In the genomic region with DNA sequence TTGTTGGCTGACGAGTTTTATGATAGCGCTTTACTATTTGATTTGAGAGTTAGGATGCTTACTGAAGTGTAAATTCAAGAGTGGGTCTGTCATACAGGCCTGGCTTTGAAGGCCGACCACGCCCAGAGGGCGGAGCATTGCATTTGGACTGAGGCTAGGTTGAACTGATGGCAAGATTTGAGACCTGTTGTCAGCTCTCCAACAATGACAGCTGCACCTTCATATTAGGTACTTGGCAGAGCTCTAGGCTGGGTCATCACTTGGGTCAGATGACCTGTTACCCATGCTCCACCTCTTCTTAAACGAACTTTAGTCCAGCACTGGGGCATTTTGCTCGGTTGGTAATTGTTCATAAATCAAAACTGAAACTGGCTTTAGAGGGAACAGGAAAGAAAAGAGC, we compare ENCODE assay signal across 19 mouse cellular contexts.
DNase-seq lines count a peak whose midpoint lies in the region; ATAC-seq and TF ChIP-seq lines count a peak whose summit lies in the region.
"Had no signal": no experiment of that assay in that cellular context is flagged by ENCODE, and none has a peak within 500 bp of the region (broad histone marks: within the 10 kb centered on the region; RNA-seq: fewer than 3 reads in every experiment).

No protein-coding gene starts in this region.

- ATAC-seq in neural tube, embryonic 15.5 days (ENCODE audit: low FRiP score), result no peak
- ATAC-seq: activated CD4-positive, CD25-positive, alpha-beta regulatory T cell, adult 4 months; forebrain, embryonic 14.5 days had no signal

- 86% methylated on average over 7 of the region's 7 CpGs for WGBS in neural tube, embryonic 15.5 days

- H3K36me3 ChIP-seq in neural tube, embryonic 15.5 days, result no peaks in the 10 kb centered on the region
- H3K36me3 ChIP-seq: embryonic facial prominence, embryonic 10.5 days; embryonic facial prominence, embryonic 12.5 days; forebrain, embryonic 10.5 days; forebrain, embryonic 12.5 days had no signal

- no peaks in the 10 kb centered on the region for H3K27me3 ChIP-seq in neural tube, embryonic 15.5 days (replicated peaks)
- H3K27me3 ChIP-seq: embryonic facial prominence, embryonic 12.5 days; forebrain, embryonic 12.5 days had no signal

- H3K9ac ChIP-seq in neural tube, embryonic 15.5 days (replicated peaks), result no peak overlapping the region
- H3K9ac ChIP-seq: embryonic facial prominence, embryonic 12.5 days; forebrain, embryonic 12.5 days had no signal

- intact Hi-C loops in left cerebral cortex, postnatal 4 days (cut with DNase I), result no loop called here

- no peak overlapping the region for H3K4me2 ChIP-seq in neural tube, embryonic 15.5 days
- H3K4me2 ChIP-seq: embryonic facial prominence, embryonic 12.5 days; forebrain, embryonic 12.5 days had no signal

- peaks cover 3% of the 10 kb centered on the region; the same call in 1 of the 2 replicates for H3K4me1 ChIP-seq in embryonic fibroblast, embryonic 13.5 days (ENCODE audit: control insufficient read depth, insufficient read depth, low read length)
- H3K4me1 ChIP-seq in neural tube, embryonic 15.5 days, result no peaks in the 10 kb centered on the region
- H3K4me1 ChIP-seq: embryonic facial prominence, embryonic 10.5 days; embryonic facial prominence, embryonic 12.5 days; forebrain, embryonic 10.5 days had no signal

- TF ChIP-seq CTCF in embryonic fibroblast, embryonic 13.5 days (IDR thresholded peaks at IDR 0.05; ENCODE audit: borderline replicate concordance, insufficient read depth, low read length), result no peak

- H3K4me3 ChIP-seq in embryonic fibroblast, embryonic 13.5 days (ENCODE audit: insufficient read depth, low read length), result no peak overlapping the region
- no peak overlapping the region for H3K4me3 ChIP-seq in neural tube, embryonic 15.5 days (replicated peaks)
- H3K4me3 ChIP-seq: embryonic facial prominence, embryonic 10.5 days; embryonic facial prominence, embryonic 12.5 days; erythroblast, embryonic 14.5 days; forebrain, embryonic 10.5 days; forebrain, embryonic 12.5 days had no signal

- H3K9me3 ChIP-seq in neural tube, embryonic 15.5 days (replicated peaks), result no peaks in the 10 kb centered on the region
- H3K9me3 ChIP-seq: embryonic facial prominence, embryonic 10.5 days; embryonic facial prominence, embryonic 12.5 days; forebrain, embryonic 10.5 days; forebrain, embryonic 12.5 days had no signal

- no peak for TF ChIP-seq POLR2A in embryonic fibroblast, embryonic 13.5 days (IDR thresholded peaks at IDR 0.05; ENCODE audit: low read depth, low read length)

- H3K27ac ChIP-seq in embryonic fibroblast, embryonic 13.5 days (ENCODE audit: insufficient read depth, low read length), result 0 out of 2 replicates have a peak overlapping the region, but pooled peaks have one; percentile 2
- no peak overlapping the region for H3K27ac ChIP-seq in neural tube, embryonic 15.5 days (replicated peaks)
- H3K27ac ChIP-seq: embryonic facial prominence, embryonic 10.5 days; embryonic facial prominence, embryonic 12.5 days; forebrain, embryonic 10.5 days; forebrain, embryonic 12.5 days had no signal

- peak; percentile 37 to 50 for DNase-seq in cerebellum, postnatal 14 days
- no peak for DNase-seq in cerebellum, adult 9-10 months
- DNase-seq in left cerebral cortex, postnatal 4 days, result peak; percentile 26
- no peak for DNase-seq in left cerebral cortex, adult 9 months (ENCODE audit: low spot score in 2 of 2)
- peak; percentile 8 for DNase-seq in ZHBTc4 (ENCODE audit: low read depth, low spot score)
- DNase-seq: adrenal gland, adult 8-10 months; adrenal gland, postnatal 14 days; adrenal gland, postnatal 36 days; cerebellum, adult 11-12 months; cerebellum, adult 2 months had no signal

Comparison
In these comparisons a context has a peak if more than half of its experiments do, and no peak if none do; other contexts are left out.
1. DNase-seq: peak in cerebellum, postnatal 14 days (2 of 2), left cerebral cortex, postnatal 4 days (single experiment) and ZHBTc4 (single experiment); none in cerebellum, adult 9-10 months (single experiment) and left cerebral cortex, adult 9 months (0 of 2).